Mouse (Mus musculus): ENCODE data around the gene Thap3.

DNA sequence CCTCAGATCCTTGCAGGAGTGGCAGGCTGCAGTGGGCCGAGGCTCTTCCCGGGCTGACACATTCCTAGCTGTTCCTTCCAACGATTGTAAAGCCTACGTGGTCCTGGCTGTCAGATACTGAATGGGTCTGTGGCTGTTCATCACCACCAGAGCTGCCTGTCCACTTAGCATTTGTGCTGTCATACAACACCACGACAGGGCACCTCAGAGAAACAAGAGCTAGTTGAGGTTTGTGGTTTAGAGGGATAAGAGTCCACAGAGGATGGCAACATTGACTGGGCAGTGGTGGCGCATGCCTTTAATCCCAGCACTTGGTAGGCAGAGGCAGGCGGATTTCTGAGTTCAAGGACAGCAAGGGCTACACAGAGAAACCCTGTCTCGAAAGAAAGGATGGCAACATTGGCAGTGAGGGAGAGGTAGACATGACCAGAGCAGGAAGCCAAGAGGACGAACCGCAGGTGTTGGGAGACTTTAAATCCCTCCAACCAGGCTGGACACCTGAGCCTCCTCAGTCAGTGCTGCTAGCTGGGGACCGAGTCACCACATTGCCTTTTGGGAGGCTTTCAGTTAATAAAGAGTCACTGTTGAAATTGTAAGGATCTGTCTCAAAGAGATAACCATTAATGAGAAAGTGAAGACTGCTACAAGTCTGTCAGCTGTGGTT is 28.8 kb downstream of the Thap3 start:
- TF ChIP-seq CTCF (IDR thresholded peaks at IDR 0.05; ENCODE audit: insufficient read depth, low read depth, low read length) (no peak), POLR2A (IDR thresholded peaks at IDR 0.05; ENCODE audit: insufficient read depth, low read depth, low read length) (no peak)
